Mouse (Mus musculus) splenic B cell, adult 2 months (primary cell): Measurements from ENCODE around the gene Cgnl1.

Source experiments
- DNase-seq: peaks from one replicate; pipeline ENCODE4 v3.0.0-alpha.2; 2011; ENCODE audit warnings: low read depth, low spot score
- H3K27me3 ChIP-seq: 2 replicates; pipeline ENCODE4 v1.6.1; 2012; ENCODE audit warnings: mild to moderate bottlenecking, low read length, moderate library complexity, mixed read lengths; ENCODE audit not compliant: control insufficient read depth, poor library complexity, insufficient read depth, severe bottlenecking
- H3K36me3 ChIP-seq: 2 replicates; pipeline ENCODE4 v1.6.1; 2012; ENCODE audit warnings: mild to moderate bottlenecking, low read length, moderate library complexity, mixed read lengths; ENCODE audit not compliant: control insufficient read depth, poor library complexity, insufficient read depth, severe bottlenecking

Cgnl1 gene

GRCm38 (mm10) chr9:71710776-71711175 lies 60.6 kb downstream of the Cgnl1 start:
- Histone ChIP-seq H3K36me3 (no peaks in the 10 kb centered on the region), H3K27me3 (no peaks in the 10 kb centered on the region)
- no peak for DNase-seq

- no peak for DNase-seq
- no peaks in the 10 kb centered on the region for H3K27me3 ChIP-seq
These were observed 62.2 kb downstream of the Cgnl1 start for GRCm38 (mm10) chr9:71709199-71709598.

GRCm38 (mm10) chr9:71707989-71708388 lies 63.4 kb downstream of the Cgnl1 start:
- no peak for DNase-seq
- Histone ChIP-seq H3K27me3 (no peaks in the 10 kb centered on the region), H3K36me3 (no peaks in the 10 kb centered on the region)

More at GRCm38 (mm10) chr9:71709199-71709598, 62.2 kb downstream of the Cgnl1 start:
- H3K36me3 ChIP-seq = no peaks in the 10 kb centered on the region

DNA sequence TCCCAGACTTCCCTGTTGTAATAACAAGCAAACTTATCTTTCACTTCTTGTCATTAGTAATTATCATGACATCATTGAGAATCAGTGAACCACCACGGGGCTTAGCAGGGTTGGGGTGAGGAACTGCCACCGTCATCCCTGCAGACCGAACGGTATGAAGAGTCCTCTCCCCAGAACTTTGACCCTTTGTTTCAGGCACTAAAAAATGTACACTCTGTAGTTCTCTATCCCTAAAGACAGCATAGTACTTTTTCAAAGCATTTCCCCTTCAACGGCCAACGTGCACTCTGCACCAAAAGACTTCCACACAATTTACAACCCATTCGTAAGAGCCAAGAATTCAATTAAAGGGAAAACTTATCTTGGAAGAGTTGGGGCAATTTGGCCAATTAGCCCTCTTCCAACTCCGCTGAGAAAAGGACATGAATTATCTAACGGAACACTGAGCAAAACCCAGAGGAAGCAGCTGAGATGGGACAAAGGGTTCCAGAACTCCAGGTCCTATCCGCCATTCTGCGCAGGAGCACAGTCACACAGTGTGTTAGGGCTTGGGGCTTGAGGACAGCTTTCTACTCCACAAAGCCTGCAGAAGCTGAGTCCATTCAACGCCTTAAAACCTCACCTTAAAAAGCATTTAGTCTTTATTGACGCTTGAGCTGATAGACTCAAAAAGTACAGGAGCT lies 66.9 kb downstream of the Cgnl1 start:
- no peaks in the 10 kb centered on the region for H3K36me3 ChIP-seq

DNA sequence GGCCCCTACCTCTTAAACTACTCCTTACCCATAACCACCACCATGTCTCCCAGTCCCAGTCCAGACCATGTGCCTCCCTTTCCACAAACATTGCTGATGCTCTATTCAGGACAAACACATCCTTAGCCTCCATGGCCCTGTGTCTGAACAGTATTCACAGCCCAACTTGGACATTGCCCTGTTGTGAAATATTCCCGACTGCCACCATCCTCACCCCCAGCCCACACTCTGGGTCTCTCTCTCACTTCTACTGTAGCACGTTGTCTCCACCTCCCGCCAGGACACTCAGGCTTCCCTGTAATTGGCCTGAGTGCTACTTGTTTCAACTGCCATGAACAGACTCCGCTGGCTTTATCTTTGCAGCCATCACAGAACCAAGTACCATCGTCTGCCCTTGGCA lies 72.3 kb downstream of the Cgnl1 start:
- DNase-seq = no peak
- Histone ChIP-seq H3K36me3 (no peaks in the 10 kb centered on the region), H3K27me3 (no peaks in the 10 kb centered on the region)

More for the DNA sequence above, 66.9 kb downstream of the Cgnl1 start:
- no peak for DNase-seq
- H3K27me3 ChIP-seq = no peaks in the 10 kb centered on the region

- Histone ChIP-seq H3K27me3 (no peaks in the 10 kb centered on the region), H3K36me3 (no peaks in the 10 kb centered on the region)
- no peak for DNase-seq
These were observed 73.3 kb downstream of the Cgnl1 start for GRCm38 (mm10) chr9:71698116-71698515.

DNA sequence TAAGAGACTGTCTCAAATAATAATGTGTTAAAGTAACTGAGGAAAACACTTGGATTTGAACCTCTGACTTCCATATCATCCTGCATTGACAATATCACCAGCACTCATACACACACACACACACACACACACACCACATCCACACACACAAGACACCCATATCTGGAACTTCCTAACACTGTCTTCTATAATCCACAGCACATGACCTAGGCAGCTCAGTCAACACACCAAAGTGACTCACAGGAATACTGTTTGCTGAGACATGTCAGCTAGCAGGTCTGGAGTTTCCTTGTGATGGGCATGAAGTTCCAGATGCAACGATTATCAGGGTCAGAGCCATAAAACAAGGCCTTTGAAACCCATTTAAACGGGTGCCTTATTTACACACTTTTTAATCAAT lies 74.2 kb downstream of the Cgnl1 start:
- no peak for DNase-seq
- H3K36me3 ChIP-seq = no peaks in the 10 kb centered on the region

GRCm38 (mm10) chr9:71696762-71697161 lies 74.6 kb downstream of the Cgnl1 start:
- no peak for DNase-seq
- Histone ChIP-seq H3K27me3 (no peaks in the 10 kb centered on the region), H3K36me3 (no peaks in the 10 kb centered on the region)

More for the DNA sequence above, 74.2 kb downstream of the Cgnl1 start:
- no peaks in the 10 kb centered on the region for H3K27me3 ChIP-seq

- H3K36me3 ChIP-seq = no peaks in the 10 kb centered on the region
- DNase-seq = no peak
- no peaks in the 10 kb centered on the region for H3K27me3 ChIP-seq
These were observed 76.3 kb downstream of the Cgnl1 start for GRCm38 (mm10) chr9:71695133-71695532.

GRCm38 (mm10) chr9:71694223-71694622 lies 77.2 kb downstream of the Cgnl1 start:
- H3K36me3 ChIP-seq = no peaks in the 10 kb centered on the region
- DNase-seq = no peak
- no peaks in the 10 kb centered on the region for H3K27me3 ChIP-seq

DNA sequence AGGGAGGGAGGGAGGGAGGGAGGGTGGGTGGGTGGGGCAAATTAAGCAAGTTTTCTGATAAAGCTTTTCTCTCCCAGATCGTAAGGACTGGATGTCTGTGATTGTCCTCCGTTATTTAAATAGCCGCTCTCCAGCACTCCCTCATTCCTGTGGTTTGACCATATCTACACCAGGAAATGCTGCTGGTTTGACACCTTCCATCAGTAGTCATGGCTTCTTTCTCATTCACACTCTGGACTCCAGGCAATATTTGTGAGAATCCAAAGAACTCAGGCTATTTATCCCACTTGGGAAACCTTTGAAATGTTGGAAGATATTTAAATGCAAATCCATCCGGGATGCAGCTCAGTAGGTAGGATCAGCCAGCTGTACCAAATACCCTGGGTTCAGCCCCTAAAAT lies 77.6 kb downstream of the Cgnl1 start:
- Histone ChIP-seq H3K27me3 (no peaks in the 10 kb centered on the region), H3K36me3 (no peaks in the 10 kb centered on the region)
- no peak for DNase-seq

GRCm38 (mm10) chr9:71692165-71692564 lies 79.2 kb downstream of the Cgnl1 start:
- no peak for DNase-seq
- Histone ChIP-seq H3K36me3 (no peaks in the 10 kb centered on the region), H3K27me3 (no peaks in the 10 kb centered on the region)

DNA sequence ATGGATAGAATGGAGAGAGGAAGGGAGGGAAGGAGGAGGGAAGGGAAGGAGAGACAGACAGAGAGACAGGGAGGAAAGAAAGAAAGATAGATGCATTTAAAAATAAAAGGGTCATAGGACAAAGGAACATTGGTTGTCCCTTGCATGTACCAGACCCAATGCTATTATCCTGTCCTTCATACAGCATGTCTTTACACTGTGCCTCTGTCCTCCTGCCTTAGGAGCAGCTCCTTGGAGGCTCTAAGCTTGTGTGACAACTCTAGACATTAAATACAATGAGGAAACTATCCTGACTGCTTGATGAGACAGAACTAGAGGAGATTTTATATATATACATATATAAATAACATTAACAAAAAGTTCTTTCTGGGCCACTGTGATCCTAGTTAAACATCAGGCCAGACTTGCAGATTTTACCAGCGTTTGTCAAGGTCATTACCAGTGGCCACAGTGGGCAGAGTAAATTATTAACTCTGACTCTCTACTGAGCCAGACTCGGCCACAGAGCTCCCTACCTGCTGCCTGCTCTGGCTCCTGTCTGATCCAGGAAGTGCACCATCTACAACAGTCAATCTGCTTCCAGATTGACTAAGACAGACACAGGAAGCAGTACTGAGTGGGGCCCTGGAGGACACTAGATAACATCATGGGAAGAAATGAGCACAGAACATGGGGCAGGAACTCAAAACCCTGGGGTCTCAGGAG lies 81.9 kb downstream of the Cgnl1 start:
- DNase-seq = no peak
- Histone ChIP-seq H3K27me3 (no peaks in the 10 kb centered on the region), H3K36me3 (no peaks in the 10 kb centered on the region)

- no peak for DNase-seq
- H3K27me3 ChIP-seq = no peaks in the 10 kb centered on the region
These were observed 84.9 kb downstream of the Cgnl1 start for GRCm38 (mm10) chr9:71686463-71686862.

GRCm38 (mm10) chr9:71684772-71685171 lies 86.6 kb downstream of the Cgnl1 start:
- H3K27me3 ChIP-seq = no peaks in the 10 kb centered on the region; the same call in 1 of the 2 replicates
- H3K36me3 ChIP-seq = no peaks in the 10 kb centered on the region
- no peak for DNase-seq

More at GRCm38 (mm10) chr9:71686463-71686862, 84.9 kb downstream of the Cgnl1 start:
- H3K36me3 ChIP-seq = no peaks in the 10 kb centered on the region
